Mouse (Mus musculus) hindbrain, postnatal 0 days (tissue): ENCODE results near the gene Gpx4. TPM values are rescaled to one million over a fixed set of nuclear protein-coding genes. Genes with fewer than 3 reads are reported as not detected.

Experiments
- ATAC-seq: fragments of 200-750 bp; cut with Nextera tagmentation; 2 replicates; pipeline ENCODE4 v1.8.0; 2017; ENCODE audit warnings: mild to moderate bottlenecking, moderate TSS enrichment, moderate library complexity
- DNase-seq: peaks from one replicate; pipeline ENCODE4 v3.0.0-alpha.2; 2015; ENCODE audit warnings: low spot score
- H3K27ac ChIP-seq: fragments of 300-500 bp; sonication (generic); 2 replicates; pipeline ENCODE4 v1.5.1; 2014; ENCODE audit warnings: mild to moderate bottlenecking
- H3K27me3 ChIP-seq: fragments of 300-500 bp; sonication (generic); 2 replicates; pipeline ENCODE4 v1.6.1; 2014; ENCODE audit warnings: low read length, mixed read lengths; ENCODE audit not compliant: insufficient read depth
- H3K36me3 ChIP-seq: fragments of 300-500 bp; sonication (generic); 2 replicates; pipeline ENCODE4 v1.6.1; 2014; ENCODE audit warnings: low read length, mixed read lengths; ENCODE audit not compliant: insufficient read depth
- H3K4me1 ChIP-seq: fragments of 300-500 bp; sonication (generic); 2 replicates; pipeline ENCODE4 v1.6.1; 2014; ENCODE audit warnings: antibody characterized with exemption, low read length, mixed read lengths; ENCODE audit not compliant: insufficient read depth
- H3K4me2 ChIP-seq: fragments of 300-500 bp; sonication (generic); 2 replicates; pipeline ENCODE4 v1.6.1; 2014; ENCODE audit warnings: low read depth, mild to moderate bottlenecking, low read length, moderate library complexity, mixed read lengths
- H3K4me3 ChIP-seq: fragments of 300-500 bp; sonication (generic); 2 replicates; pipeline ENCODE4 v1.5.1; 2014; ENCODE audit warnings: low read length
- H3K9ac ChIP-seq: fragments of 300-500 bp; sonication (generic); replicated peaks from 2 replicates; pipeline ENCODE4 v1.6.1; 2014; ENCODE audit warnings: mild to moderate bottlenecking, low read length, moderate library complexity, mixed read lengths
- H3K9me3 ChIP-seq: fragments of 300-500 bp; sonication (generic); 2 replicates; pipeline ENCODE4 v1.6.1; 2016; ENCODE audit warnings: low read length, mixed read lengths
- CTCF ChIP-seq: IDR thresholded peaks from 2 replicates; pipeline ENCODE4 v1.5.1; 2016; ENCODE audit warnings: antibody characterized with exemption, control low read depth, low read depth
- WGBS: fragments of 180-500 bp; shearing (Covaris S2); extraction: QIAGEN DNeasy Blood & Tissue Kit; methylation state at CpG from one replicate; pipeline ENCODE4 v1.1.7; 2014; 5-methylcytosine and 5-hydroxymethylcytosine counted together
- polyA plus RNA-seq: library from polyadenylated mRNA; unstranded; fragments of >200 nt; fragmentation: Nextera tagmentation; extraction: Ambion mirVana; gene quantifications from 2 replicates; pipeline ENCODE4 v1.2.1, GENCODE M21; 2015
- total RNA-seq: library from RNA; depleted of rRNA; stranded (reverse); fragments of >200 nt; gene quantifications from 2 replicates; pipeline ENCODE4 v1.2.3, GENCODE M21; 2014; rRNA removed

The Gpx4 gene
- total and polyA plus RNA-seq, 2 experiments from 2014 or later = 379 to 757 TPM

GRCm38 (mm10) chr10:80100982-80101381 lies 54.0 kb downstream of the Gpx4 start:
- Histone ChIP-seq H3K27me3 (no peaks in the 10 kb centered on the region), H3K4me1 (peaks cover 6% of the 10 kb centered on the region), H3K9me3 (no peaks in the 10 kb centered on the region), H3K4me2 (peak overlapping the region; percentile 100), H3K4me3 (no peak overlapping the region), H3K36me3 (no peaks in the 10 kb centered on the region), H3K9ac (no peak overlapping the region), H3K27ac (no peak overlapping the region)
- DNase-seq (no peak), ATAC-seq (no peak)
- WGBS = 68% methylated on average over 11 of the region's 11 CpGs
- no peak for TF ChIP-seq CTCF

- Histone ChIP-seq H3K27ac (peak overlapping the region; percentile 69), H3K4me3 (peak overlapping the region; percentile 89), H3K36me3 (no peaks in the 10 kb centered on the region), H3K27me3 (no peaks in the 10 kb centered on the region), H3K9me3 (no peaks in the 10 kb centered on the region), H3K9ac (peak overlapping the region; percentile 91), H3K4me1 (peaks cover 6% of the 10 kb centered on the region), H3K4me2 (peak overlapping the region; percentile 100)
- under 1% methylated on average over 56 of the region's 59 CpGs for WGBS
- DNase-seq = peak; percentile 91
- ATAC-seq = peak; percentile 91
- TF ChIP-seq CTCF = no peak
These were observed 55.4 kb downstream of the Gpx4 start for GRCm38 (mm10) chr10:80102216-80102915.

GRCm38 (mm10) chr10:80103032-80103431 lies 56.1 kb downstream of the Gpx4 start:
- 77% methylated on average over 2 of the region's 2 CpGs for WGBS
- Histone ChIP-seq H3K9ac (no peak overlapping the region), H3K27ac (peak overlapping the region; percentile 69), H3K4me3 (no peak overlapping the region), H3K4me1 (peaks cover 6% of the 10 kb centered on the region), H3K4me2 (peak overlapping the region; percentile 100), H3K36me3 (no peaks in the 10 kb centered on the region), H3K9me3 (no peaks in the 10 kb centered on the region), H3K27me3 (no peaks in the 10 kb centered on the region)
- DNase-seq = no peak
- no peak for TF ChIP-seq CTCF
- ATAC-seq = peak; percentile 1; the same call in 1 of the 2 replicates

- TF ChIP-seq CTCF = no peak
- Histone ChIP-seq H3K9ac (no peak overlapping the region), H3K4me2 (no peak overlapping the region), H3K9me3 (no peaks in the 10 kb centered on the region), H3K27ac (no peak overlapping the region), H3K4me3 (no peak overlapping the region), H3K27me3 (no peaks in the 10 kb centered on the region), H3K4me1 (peaks cover 6% of the 10 kb centered on the region), H3K36me3 (no peaks in the 10 kb centered on the region)
- DNase-seq = no peak
- 82% methylated on average over 3 of the region's 3 CpGs for WGBS
- ATAC-seq = no peak
These were observed 57.2 kb downstream of the Gpx4 start for GRCm38 (mm10) chr10:80104181-80104580.

GRCm38 (mm10) chr10:80105460-80105859 lies 58.5 kb downstream of the Gpx4 start, which contains the start of gene Sbno2:
Sbno2 (minus strand) TSS chr10:80105571.
- H3K9ac ChIP-seq = no peak within 1 kb of the TSS

GRCm38 (mm10) chr10:80105926-80106325 lies 59.0 kb downstream of the Gpx4 start:
- Histone ChIP-seq H3K4me2 (no peak overlapping the region), H3K36me3 (no peaks in the 10 kb centered on the region), H3K4me3 (no peak overlapping the region), H3K4me1 (peaks cover 6% of the 10 kb centered on the region), H3K9me3 (no peaks in the 10 kb centered on the region), H3K9ac (no peak overlapping the region), H3K27ac (no peak overlapping the region), H3K27me3 (no peaks in the 10 kb centered on the region)
- 72% methylated on average over 5 of the region's 5 CpGs for WGBS
- DNase-seq = no peak
- TF ChIP-seq CTCF = no peak
- ATAC-seq = no peak

More at GRCm38 (mm10) chr10:80105460-80105859, 58.5 kb downstream of the Gpx4 start, which contains the start of gene Sbno2:
- H3K36me3 ChIP-seq = no peaks in the 10 kb centered on the region
- 65% methylated on average over 5 of the region's 5 CpGs for WGBS
- H3K4me2 ChIP-seq = no peak within 1 kb of the TSS
- ATAC-seq (no peak), DNase-seq (no peak)
- no peak within 1 kb of the TSS for H3K27ac ChIP-seq
- no peak for TF ChIP-seq CTCF
- no peaks in the 10 kb centered on the region for H3K9me3 ChIP-seq
- no peaks in the 10 kb centered on the region for H3K27me3 ChIP-seq
- H3K4me1 ChIP-seq = peaks cover 6% of the 10 kb centered on the region
- H3K4me3 ChIP-seq = no peak within 1 kb of the TSS

Other genes with a start within 250 kb of the Gpx4 start
Only the 30 nearest of the 32 such genes appear.
- 0.05 and 0.22 TPM in 2 replicates for gene Misp, start 226.2 kb upstream of the Gpx4 start, total RNA-seq
- 0.33 TPM in 1 of 2 replicates, not detected in the other for gene Misp, start 226.2 kb upstream of the Gpx4 start, polyA plus RNA-seq
- gene Ptbp1, start 192.7 kb upstream of the Gpx4 start, total RNA-seq = 166 and 173 TPM in 2 replicates
- gene Ptbp1, start 192.7 kb upstream of the Gpx4 start, polyA plus RNA-seq = 58.9 and 65.5 TPM in 2 replicates
- gene Prtn3, start 172.7 kb upstream of the Gpx4 start, total RNA-seq = 9.4 and 20.5 TPM in 2 replicates
- 11.6 and 11.8 TPM in 2 replicates for gene Prtn3, start 172.7 kb upstream of the Gpx4 start, polyA plus RNA-seq
- 487 and 541 TPM in 2 replicates for gene Plppr3, start 172.5 kb upstream of the Gpx4 start, total RNA-seq
- gene Plppr3, start 172.5 kb upstream of the Gpx4 start, polyA plus RNA-seq = 268 and 283 TPM in 2 replicates
- gene Elane, start 160.9 kb upstream of the Gpx4 start, total RNA-seq = not detected in 2 replicates
- gene Elane, start 160.9 kb upstream of the Gpx4 start, polyA plus RNA-seq = 0.24 TPM in 1 of 2 replicates, not detected in the other
- not detected in 2 replicates for gene Cfd, start 156.3 kb upstream of the Gpx4 start, total RNA-seq
- gene Cfd, start 156.3 kb upstream of the Gpx4 start, polyA plus RNA-seq = not detected in 2 replicates
- 71.4 and 82.2 TPM in 2 replicates for gene Med16, start 138.2 kb upstream of the Gpx4 start, total RNA-seq
- gene Med16, start 138.2 kb upstream of the Gpx4 start, polyA plus RNA-seq = 43.2 and 48.4 TPM in 2 replicates
- gene Gm26602, start 136.3 kb upstream of the Gpx4 start, total RNA-seq = not detected in 2 replicates
- gene Gm26602, start 136.3 kb upstream of the Gpx4 start, polyA plus RNA-seq = 4.9 and 17.2 TPM in 2 replicates
- 7.7 and 9.4 TPM in 2 replicates for gene Kiss1r, start 130.2 kb upstream of the Gpx4 start, total RNA-seq
- gene Kiss1r, start 130.2 kb upstream of the Gpx4 start, polyA plus RNA-seq = 3.4 and 3.9 TPM in 2 replicates
- gene R3hdm4, start 126.0 kb upstream of the Gpx4 start, total RNA-seq = 111 and 133 TPM in 2 replicates
- gene R3hdm4, start 126.0 kb upstream of the Gpx4 start, polyA plus RNA-seq = 252 and 267 TPM in 2 replicates
- gene Arid3a, start 120.1 kb upstream of the Gpx4 start, total RNA-seq = 9.7 and 10.1 TPM in 2 replicates
- gene Arid3a, start 120.1 kb upstream of the Gpx4 start, polyA plus RNA-seq = 2.5 and 2.6 TPM in 2 replicates
- gene Wdr18, start 87.0 kb upstream of the Gpx4 start, total RNA-seq = 74.6 and 81.6 TPM in 2 replicates
- gene Wdr18, start 87.0 kb upstream of the Gpx4 start, polyA plus RNA-seq = 109 TPM in 2 replicates
- gene Grin3b, start 76.5 kb upstream of the Gpx4 start, total RNA-seq = 0.68 and 0.97 TPM in 2 replicates
- 0.20 and 0.51 TPM in 2 replicates for gene Grin3b, start 76.5 kb upstream of the Gpx4 start, polyA plus RNA-seq
- 161 and 179 TPM in 2 replicates for gene Tmem259, start 62.8 kb upstream of the Gpx4 start, total RNA-seq
- gene Tmem259, start 62.8 kb upstream of the Gpx4 start, polyA plus RNA-seq = 25.6 and 27.1 TPM in 2 replicates
- 17.2 and 17.9 TPM in 2 replicates for gene Cnn2, start 58.6 kb upstream of the Gpx4 start, total RNA-seq
- 15.0 and 16.4 TPM in 2 replicates for gene Cnn2, start 58.6 kb upstream of the Gpx4 start, polyA plus RNA-seq
- 11.6 and 19.1 TPM in 2 replicates for gene Abca7, start 50.7 kb upstream of the Gpx4 start, total RNA-seq
- 2.3 and 2.4 TPM in 2 replicates for gene Abca7, start 50.7 kb upstream of the Gpx4 start, polyA plus RNA-seq
- 2.9 and 3.3 TPM in 2 replicates for gene Arhgap45, start 30.5 kb upstream of the Gpx4 start, total RNA-seq
- gene Arhgap45, start 30.5 kb upstream of the Gpx4 start, polyA plus RNA-seq = 1.7 and 1.8 TPM in 2 replicates
- gene Polr2e, start 7.4 kb upstream of the Gpx4 start, total RNA-seq = 93.3 and 100 TPM in 2 replicates
- gene Polr2e, start 7.4 kb upstream of the Gpx4 start, polyA plus RNA-seq = 143 TPM in 2 replicates
- gene Sbno2, start 58.4 kb downstream of the Gpx4 start, total RNA-seq = 22.8 and 23.7 TPM in 2 replicates
- gene Sbno2, start 58.4 kb downstream of the Gpx4 start, polyA plus RNA-seq = 6.9 and 7.8 TPM in 2 replicates
- 86.4 and 86.6 TPM in 2 replicates for gene Stk11, start 68.6 kb downstream of the Gpx4 start, total RNA-seq
- gene Stk11, start 68.6 kb downstream of the Gpx4 start, polyA plus RNA-seq = 13.9 and 15.0 TPM in 2 replicates
- 273 and 303 TPM in 2 replicates for gene Atp5d, start 91.5 kb downstream of the Gpx4 start, total RNA-seq
- gene Atp5d, start 91.5 kb downstream of the Gpx4 start, polyA plus RNA-seq = 733 and 736 TPM in 2 replicates
- gene Cbarp, start 93.7 kb downstream of the Gpx4 start, total RNA-seq = 270 and 288 TPM in 2 replicates
- 95.5 and 106 TPM in 2 replicates for gene Cbarp, start 93.7 kb downstream of the Gpx4 start, polyA plus RNA-seq
- gene Midn, start 101.1 kb downstream of the Gpx4 start, total RNA-seq = 146 and 172 TPM in 2 replicates
- 14.7 and 15.8 TPM in 2 replicates for gene Midn, start 101.1 kb downstream of the Gpx4 start, polyA plus RNA-seq
- gene Cirbp, start 118.8 kb downstream of the Gpx4 start, total RNA-seq = 257 and 261 TPM in 2 replicates
- gene Cirbp, start 118.8 kb downstream of the Gpx4 start, polyA plus RNA-seq = 730 and 732 TPM in 2 replicates
- gene 1600002K03Rik, start 125.8 kb downstream of the Gpx4 start, total RNA-seq = 2.6 and 3.2 TPM in 2 replicates
- 4.3 and 4.4 TPM in 2 replicates for gene 1600002K03Rik, start 125.8 kb downstream of the Gpx4 start, polyA plus RNA-seq
- gene Efna2, start 132.3 kb downstream of the Gpx4 start, total RNA-seq = 24.0 and 32.8 TPM in 2 replicates
- gene Efna2, start 132.3 kb downstream of the Gpx4 start, polyA plus RNA-seq = 23.2 and 23.8 TPM in 2 replicates
- gene Mum1, start 179.3 kb downstream of the Gpx4 start, total RNA-seq = 41.5 and 49.3 TPM in 2 replicates
- 45.8 and 45.9 TPM in 2 replicates for gene Mum1, start 179.3 kb downstream of the Gpx4 start, polyA plus RNA-seq
- gene Ndufs7, start 202.0 kb downstream of the Gpx4 start, total RNA-seq = 246 and 291 TPM in 2 replicates
- 410 and 430 TPM in 2 replicates for gene Ndufs7, start 202.0 kb downstream of the Gpx4 start, polyA plus RNA-seq
- gene Gamt, start 213.8 kb downstream of the Gpx4 start, total RNA-seq = 40.9 and 44.5 TPM in 2 replicates
- gene Gamt, start 213.8 kb downstream of the Gpx4 start, polyA plus RNA-seq = 32.4 and 35.9 TPM in 2 replicates
- gene Dazap1, start 214.3 kb downstream of the Gpx4 start, total RNA-seq = 79.1 and 104 TPM in 2 replicates
- gene Dazap1, start 214.3 kb downstream of the Gpx4 start, polyA plus RNA-seq = 38.5 and 39.4 TPM in 2 replicates